Mouse (Mus musculus) heart, postnatal 4 days (tissue): ENCODE results near the gene Ankfn1. TPM values are rescaled to one million over a fixed set of nuclear protein-coding genes. Genes with fewer than 3 reads are reported as not detected.

Experiments
- DNase-seq: peaks from one replicate; pipeline ENCODE4 v3.0.0; 2021
- total RNA-seq, 2 experiments: library from RNA; stranded (reverse); gene quantifications; 2 replicates each; pipeline ENCODE4 v1.2.3; 2021

Gene Ankfn1
- not detected for total RNA-seq

GRCm38 (mm10) chr11:89777431-89777830 is at the start of gene Ankfn1:
Ankfn1 (minus strand) TSS chr11:89777653.
- no peak for DNase-seq

- DNase-seq = no peak
Observed at GRCm38 (mm10) chr11:89823661-89824446, 46.4 kb upstream of the Ankfn1 start.

GRCm38 (mm10) chr11:89818594-89818993 is 41.1 kb upstream of the Ankfn1 start:
- no peak for DNase-seq

- DNase-seq = no peak
Observed at GRCm38 (mm10) chr11:89811403-89811802, 34.0 kb upstream of the Ankfn1 start.

GRCm38 (mm10) chr11:89807998-89808397 is 30.5 kb upstream of the Ankfn1 start:
- DNase-seq = no peak

- no peak for DNase-seq
Observed at GRCm38 (mm10) chr11:89804822-89805221, 27.4 kb upstream of the Ankfn1 start.

GRCm38 (mm10) chr11:89803974-89804373 is 26.5 kb upstream of the Ankfn1 start:
- DNase-seq = no peak

- no peak for DNase-seq
Observed at GRCm38 (mm10) chr11:89792709-89793108, 15.3 kb upstream of the Ankfn1 start.

GRCm38 (mm10) chr11:89776070-89776469 is 1.4 kb downstream of the Ankfn1 start:
- no peak for DNase-seq

GRCm38 (mm10) chr11:89774913-89775312 is 2.5 kb downstream of the Ankfn1 start:
- no peak for DNase-seq

GRCm38 (mm10) chr11:89772941-89773340 is 4.5 kb downstream of the Ankfn1 start:
- DNase-seq = no peak

GRCm38 (mm10) chr11:89765770-89766148 is 11.7 kb downstream of the Ankfn1 start:
- DNase-seq = no peak

GRCm38 (mm10) chr11:89765014-89765769 is 12.3 kb downstream of the Ankfn1 start:
- no peak for DNase-seq

GRCm38 (mm10) chr11:89733973-89734693 is 43.3 kb downstream of the Ankfn1 start:
- no peak for DNase-seq

- no peak for DNase-seq
Observed at GRCm38 (mm10) chr11:89733526-89733925, 43.9 kb downstream of the Ankfn1 start.

- DNase-seq = peak; percentile 77
Observed at GRCm38 (mm10) chr11:89720847-89721246, 56.6 kb downstream of the Ankfn1 start.

GRCm38 (mm10) chr11:89718491-89718982 is 58.9 kb downstream of the Ankfn1 start:
- no peak for DNase-seq

- no peak for DNase-seq
Observed at GRCm38 (mm10) chr11:89716351-89716750, 61.1 kb downstream of the Ankfn1 start.

- DNase-seq = no peak
Observed at GRCm38 (mm10) chr11:89708526-89708925, 68.9 kb downstream of the Ankfn1 start.

GRCm38 (mm10) chr11:89696431-89697403 is 80.7 kb downstream of the Ankfn1 start:
- DNase-seq = no peak

GRCm38 (mm10) chr11:89693686-89694085 is 83.8 kb downstream of the Ankfn1 start:
- DNase-seq = no peak

GRCm38 (mm10) chr11:89676922-89677321 is 100.5 kb downstream of the Ankfn1 start:
- no peak for DNase-seq
